Mouse (Mus musculus) intestine, postnatal 0 days (tissue): ENCODE measurements around the gene Elmo1. TPM values are rescaled to one million over a fixed set of nuclear protein-coding genes. Genes with fewer than 3 reads are reported as not detected.
A peak's percentile ranks its signal among the peaks of the same experiment; 100 is the strongest.

Source experiments
- ATAC-seq: fragments of 200-750 bp; cut with Nextera tagmentation; 2 replicates; pipeline ENCODE4 v1.8.0; 2017; ENCODE audit warnings: mild to moderate bottlenecking, moderate TSS enrichment, moderate library complexity
- H3K27ac ChIP-seq: fragments of 300-500 bp; sonication (generic); 2 replicates; pipeline ENCODE4 v1.5.1; 2014; ENCODE audit warnings: mild to moderate bottlenecking, low read depth, low read length, moderate library complexity
- H3K27me3 ChIP-seq: fragments of 300-500 bp; sonication (generic); replicated peaks from 2 replicates; pipeline ENCODE4 v1.6.1; 2014; ENCODE audit warnings: low read length, mixed read lengths; ENCODE audit not compliant: control insufficient read depth, insufficient read depth
- H3K36me3 ChIP-seq: fragments of 300-500 bp; sonication (generic); 2 replicates; pipeline ENCODE4 v1.6.1; 2014; ENCODE audit warnings: mild to moderate bottlenecking, moderate library complexity; ENCODE audit not compliant: control insufficient read depth, insufficient read depth
- H3K4me1 ChIP-seq: fragments of 300-500 bp; sonication (generic); replicated peaks from 2 replicates; pipeline ENCODE4 v1.6.1; 2014; ENCODE audit warnings: antibody characterized with exemption, low read length, mixed read lengths; ENCODE audit not compliant: control insufficient read depth, insufficient read depth
- H3K4me2 ChIP-seq: fragments of 300-500 bp; sonication (generic); replicated peaks from 2 replicates; pipeline ENCODE4 v1.6.1; 2014; ENCODE audit warnings: low read depth, mild to moderate bottlenecking, moderate library complexity
- H3K4me3 ChIP-seq: fragments of 300-500 bp; sonication (generic); 2 replicates; pipeline ENCODE4 v1.5.1; 2014; ENCODE audit warnings: low read depth, low read length
- H3K9ac ChIP-seq: fragments of 300-500 bp; sonication (generic); 2 replicates; pipeline ENCODE4 v1.6.1; 2014; ENCODE audit warnings: mild to moderate bottlenecking, low read depth, low read length
- H3K9me3 ChIP-seq: fragments of 300-500 bp; sonication (generic); 2 replicates; pipeline ENCODE4 v1.6.1; 2016; ENCODE audit warnings: mixed run types; ENCODE audit not compliant: control insufficient read depth
- CTCF ChIP-seq: sonication (generic); IDR thresholded peaks from 2 replicates; pipeline ENCODE4 v1.5.1; 2016; ENCODE audit warnings: low read depth, mild to moderate bottlenecking, control low read depth, antibody characterized with exemption, moderate library complexity
- WGBS: fragments of 180-500 bp; shearing (Covaris S2); extraction: QIAGEN DNeasy Blood & Tissue Kit; methylation state at CpG from one replicate; pipeline ENCODE4 v1.1.7; 2014; 5-methylcytosine and 5-hydroxymethylcytosine counted together
- polyA plus RNA-seq: library from polyadenylated mRNA; unstranded; fragments of >200 nt; fragmentation: Nextera tagmentation; extraction: Ambion mirVana; gene quantifications from 2 replicates; pipeline ENCODE4 v1.2.1, GENCODE M21; 2015

Elmo1 gene
- polyA plus RNA-seq, 1 experiment from 2014 or later = 8.2 TPM

- no peaks in the 10 kb centered on the region for H3K4me1 ChIP-seq
- no peak overlapping the region for H3K9ac ChIP-seq
- WGBS = 48% methylated on average over 3 of the region's 3 CpGs
- H3K27ac ChIP-seq = no peak overlapping the region
- peak overlapping the region; percentile 30 for H3K4me2 ChIP-seq
- no peaks in the 10 kb centered on the region for H3K36me3 ChIP-seq
- H3K9me3 ChIP-seq = no peaks in the 10 kb centered on the region
- H3K27me3 ChIP-seq = no peaks in the 10 kb centered on the region
- no peak for TF ChIP-seq CTCF
- peak; percentile 72 for ATAC-seq
- no peak overlapping the region for H3K4me3 ChIP-seq
Measured at GRCm38 (mm10) chr13:20300626-20301025, 210.2 kb downstream of the Elmo1 start.

GRCm38 (mm10) chr13:20301760-20302159 lies 211.4 kb downstream of the Elmo1 start:
- Histone ChIP-seq H3K9me3 (no peaks in the 10 kb centered on the region), H3K9ac (no peak overlapping the region), H3K4me2 (no peak overlapping the region), H3K36me3 (no peaks in the 10 kb centered on the region), H3K4me1 (no peaks in the 10 kb centered on the region), H3K27ac (no peak overlapping the region), H3K27me3 (no peaks in the 10 kb centered on the region), H3K4me3 (no peak overlapping the region)
- 96% methylated on average over 7 of the region's 7 CpGs for WGBS
- no peak for TF ChIP-seq CTCF
- ATAC-seq = no peak

GRCm38 (mm10) chr13:20305621-20306020 lies 215.2 kb downstream of the Elmo1 start:
- no peak for TF ChIP-seq CTCF
- H3K9ac ChIP-seq = no peak overlapping the region
- H3K27ac ChIP-seq = no peak overlapping the region
- 80% methylated on average over 4 of the region's 4 CpGs for WGBS
- H3K36me3 ChIP-seq = no peaks in the 10 kb centered on the region
- no peak overlapping the region for H3K4me3 ChIP-seq
- ATAC-seq = no peak
- H3K9me3 ChIP-seq = no peaks in the 10 kb centered on the region
- H3K27me3 ChIP-seq = no peaks in the 10 kb centered on the region
- no peaks in the 10 kb centered on the region for H3K4me1 ChIP-seq
- no peak overlapping the region for H3K4me2 ChIP-seq

- no peak for ATAC-seq
- no peak overlapping the region for H3K27ac ChIP-seq
- no peak overlapping the region for H3K4me2 ChIP-seq
- 67% methylated on average over 5 of the region's 5 CpGs for WGBS
- no peak overlapping the region for H3K4me3 ChIP-seq
- no peak overlapping the region for H3K9ac ChIP-seq
- H3K36me3 ChIP-seq = no peaks in the 10 kb centered on the region
- no peaks in the 10 kb centered on the region for H3K9me3 ChIP-seq
- TF ChIP-seq CTCF = no peak
- no peaks in the 10 kb centered on the region for H3K27me3 ChIP-seq
- H3K4me1 ChIP-seq = no peaks in the 10 kb centered on the region
Measured at GRCm38 (mm10) chr13:20306180-20307177, 216.1 kb downstream of the Elmo1 start.

GRCm38 (mm10) chr13:20307381-20307780 lies 217.0 kb downstream of the Elmo1 start:
- Histone ChIP-seq H3K4me2 (no peak overlapping the region), H3K9me3 (no peaks in the 10 kb centered on the region), H3K4me1 (no peaks in the 10 kb centered on the region), H3K27ac (no peak overlapping the region), H3K36me3 (no peaks in the 10 kb centered on the region), H3K9ac (no peak overlapping the region), H3K4me3 (no peak overlapping the region), H3K27me3 (no peaks in the 10 kb centered on the region)
- ATAC-seq = no peak
- no peak for TF ChIP-seq CTCF
- whole genome bisulfite sequencing = 86% methylated on average over 2 of the region's 2 CpGs

- ATAC-seq = no peak
- TF ChIP-seq CTCF = peak; percentile 92
- Histone ChIP-seq H3K27me3 (no peaks in the 10 kb centered on the region), H3K4me3 (no peak overlapping the region), H3K4me2 (no peak overlapping the region), H3K9ac (no peak overlapping the region), H3K9me3 (no peaks in the 10 kb centered on the region), H3K36me3 (no peaks in the 10 kb centered on the region), H3K4me1 (no peaks in the 10 kb centered on the region), H3K27ac (no peak overlapping the region)
- WGBS = 13% methylated on average over 3 of the region's 3 CpGs
Measured at GRCm38 (mm10) chr13:20311612-20312011, 221.2 kb downstream of the Elmo1 start.
